Mouse (Mus musculus): ENCODE results near the gene Slc24a3.

Gene Slc24a3

DNA sequence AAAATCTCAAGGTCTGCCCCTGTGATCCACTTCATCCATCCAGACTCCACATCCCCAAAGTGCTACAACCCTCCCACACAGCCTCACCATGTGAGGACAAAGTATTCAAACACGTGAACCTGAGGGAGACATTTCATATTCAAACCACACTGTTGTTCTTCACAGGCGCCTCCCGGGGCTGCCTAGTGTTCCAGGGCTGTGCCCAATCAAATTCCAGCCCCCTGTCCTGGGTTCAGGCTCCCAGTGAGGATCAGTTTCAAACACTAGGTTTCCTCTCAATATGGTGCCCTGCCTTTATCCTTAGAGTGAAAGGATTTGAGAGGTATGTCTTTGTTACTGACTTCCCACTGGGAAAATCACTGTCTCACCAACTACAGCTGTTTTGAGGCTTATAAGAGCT, 488.6 kb downstream of the Slc24a3 start:
- no peak for DNase-seq

DNA sequence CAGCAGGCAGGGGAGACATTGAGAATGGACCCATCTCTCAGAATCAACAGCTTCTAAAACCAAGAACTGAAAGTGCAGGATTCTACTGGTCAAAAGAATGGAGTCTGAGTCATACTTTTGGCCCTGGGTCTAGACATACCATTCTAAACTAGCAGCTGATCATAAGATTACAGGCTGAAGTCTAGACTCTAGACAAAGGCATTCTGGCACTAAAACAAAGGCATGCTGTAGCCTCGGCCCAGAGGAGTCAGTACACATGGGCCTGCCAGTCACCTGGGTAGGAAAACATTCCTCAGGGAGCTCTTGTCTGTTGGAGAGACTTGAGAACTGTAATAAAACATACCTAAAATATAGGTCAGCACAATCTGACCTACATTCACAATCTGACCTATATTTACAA, 489.2 kb downstream of the Slc24a3 start:
- peak; percentile 21 for DNase-seq

DNA sequence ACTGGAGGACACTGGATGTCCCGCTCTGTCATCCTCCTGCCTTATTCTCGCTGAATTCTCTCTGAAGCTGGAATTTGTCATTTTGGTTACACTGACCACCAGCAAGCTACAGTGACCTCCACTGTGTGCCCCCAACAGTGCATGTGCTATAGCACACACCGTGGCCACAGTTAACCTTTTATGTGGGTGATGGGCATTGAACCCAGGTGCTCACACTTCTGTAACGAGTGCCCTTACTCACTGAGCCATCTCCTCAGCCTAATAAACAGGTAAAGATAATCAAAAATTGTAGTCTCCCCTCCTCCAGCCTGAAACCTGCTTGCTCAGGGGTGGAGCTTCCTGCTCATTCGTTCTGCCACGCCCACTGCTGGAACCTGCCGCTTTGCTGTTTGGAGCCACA, 493.7 kb downstream of the Slc24a3 start:
- no peak for DNase-seq

DNA sequence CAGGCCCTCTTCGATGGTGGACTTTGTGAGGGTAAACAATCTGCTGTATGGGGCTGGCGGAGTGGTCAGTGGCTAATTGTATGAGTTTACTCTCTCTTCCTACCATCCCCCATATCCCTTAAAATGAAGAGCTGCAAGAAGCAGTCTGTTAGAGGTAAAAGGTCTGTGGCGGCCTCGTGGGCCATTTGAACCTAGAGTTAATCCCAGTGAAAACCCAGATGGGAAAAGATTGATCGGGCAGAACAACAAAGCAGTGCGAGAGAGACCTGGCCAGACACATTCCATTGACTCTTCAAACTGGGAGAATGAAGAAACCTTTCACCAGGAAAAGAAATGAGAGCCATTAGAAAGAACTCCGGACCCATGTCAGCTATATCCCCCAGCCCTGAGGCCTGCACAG, 496.3 kb downstream of the Slc24a3 start:
- no peak for DNase-seq

- DNase-seq = no peak
These were observed 496.8 kb downstream of the Slc24a3 start for GRCm38 (mm10) chr2:145664311-145664710.

- DNase-seq = no peak
These were observed 500.6 kb downstream of the Slc24a3 start for GRCm38 (mm10) chr2:145668135-145668534.

DNA sequence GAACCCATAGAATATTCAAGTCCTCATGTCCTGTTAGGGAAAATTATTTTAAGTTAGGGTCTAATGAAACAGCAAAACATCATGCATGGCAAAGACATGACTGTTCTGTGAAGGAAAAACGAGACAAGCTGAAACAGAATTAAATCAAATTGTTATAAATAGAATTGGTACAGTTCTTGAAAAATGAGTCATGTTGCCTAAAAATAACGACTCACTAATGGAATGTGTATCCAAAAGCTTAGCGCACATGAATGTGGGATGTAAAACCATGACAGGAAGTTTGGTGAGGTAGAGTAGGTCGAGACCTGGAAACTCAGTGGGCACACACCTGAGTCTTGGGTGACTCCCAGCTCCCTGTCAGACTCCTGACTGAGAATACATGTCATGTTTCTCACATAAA, 502.6 kb downstream of the Slc24a3 start:
- DNase-seq = no peak

- no peak for DNase-seq
These were observed 507.1 kb downstream of the Slc24a3 start for GRCm38 (mm10) chr2:145674496-145675141.

DNA sequence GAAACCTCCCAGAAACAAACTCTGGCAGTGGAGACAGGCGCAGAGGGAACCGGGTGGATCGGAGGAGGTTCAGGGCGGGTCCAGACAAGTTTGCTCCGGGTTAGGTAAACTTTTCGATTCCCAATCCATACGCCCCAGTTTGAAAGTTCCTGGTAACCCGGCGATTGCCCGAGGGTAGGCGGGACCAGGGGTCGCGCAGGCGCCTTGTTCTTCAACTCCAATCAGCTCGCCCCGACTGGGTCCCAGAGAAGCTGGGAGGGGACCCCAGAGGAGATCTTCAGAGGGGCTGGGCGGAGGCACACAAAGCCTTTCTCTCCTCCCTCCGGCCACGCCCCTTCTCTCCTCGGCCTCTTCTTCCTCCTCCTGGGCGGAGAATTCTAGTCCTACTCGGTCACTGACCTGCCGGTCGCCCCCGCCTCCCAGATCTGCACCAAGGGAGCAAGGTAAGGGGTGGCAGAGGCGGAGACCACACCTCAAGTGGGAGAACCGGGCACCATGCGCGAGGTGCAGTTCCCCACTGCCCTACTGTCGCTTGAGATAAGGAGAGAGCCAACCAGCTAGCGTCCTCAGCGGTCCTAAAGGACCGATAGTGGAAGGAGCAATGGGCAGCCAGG, 507.7 kb downstream of the Slc24a3 start, which contains the start of gene Rin2:
Gene Rin2, plus strand, starts transcription at position 74 of the 614 bp plus-strand sequence.
- peak; percentile 89 for DNase-seq

- DNase-seq = peak; percentile 78
These were observed 508.4 kb downstream of the Slc24a3 start for GRCm38 (mm10) chr2:145675756-145676543.

- peak; percentile 71 for DNase-seq
These were observed 509.0 kb downstream of the Slc24a3 start for GRCm38 (mm10) chr2:145676544-145676925.

DNA sequence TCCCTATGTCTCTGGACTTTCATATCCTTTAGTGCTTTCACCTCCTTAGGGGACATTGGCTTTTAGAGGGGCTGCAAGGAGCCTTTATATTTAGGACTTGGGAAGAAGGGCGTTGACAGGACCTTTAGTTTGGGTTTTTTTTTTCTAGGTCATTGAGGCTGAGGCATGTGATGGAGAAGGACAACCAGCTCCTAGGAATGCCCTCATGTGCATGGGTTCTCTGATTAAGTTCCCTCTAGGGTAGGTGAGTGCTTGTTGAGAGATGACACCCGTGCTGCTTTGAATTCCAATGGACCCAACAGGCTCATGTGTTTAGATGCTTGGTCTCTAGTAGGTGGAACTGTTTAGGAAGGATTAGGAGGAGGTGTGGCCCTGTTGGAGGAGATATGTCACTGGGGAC, 509.4 kb downstream of the Slc24a3 start:
- DNase-seq = no peak

DNA sequence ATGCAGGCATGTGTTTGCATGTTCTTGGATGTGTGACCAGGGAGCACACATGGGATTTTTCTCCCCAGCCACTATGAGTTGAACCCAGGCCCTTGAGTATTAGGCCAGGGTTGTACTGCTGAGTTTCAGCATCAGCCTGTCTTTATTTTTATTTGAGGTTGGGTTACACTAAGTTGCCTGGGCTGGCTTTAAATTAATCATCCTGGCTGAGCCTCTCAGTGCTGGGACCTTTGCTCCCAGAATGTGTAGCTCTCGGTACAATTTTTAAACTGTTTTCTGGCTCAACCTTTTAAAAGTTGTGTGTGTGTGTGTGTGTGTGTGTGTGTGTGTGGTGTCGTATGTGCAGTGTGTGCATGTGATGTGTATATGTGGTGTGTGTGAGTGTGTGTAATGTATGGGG, 512.6 kb downstream of the Slc24a3 start:
- DNase-seq = no peak

GRCm38 (mm10) chr2:145680762-145681161, 513.2 kb downstream of the Slc24a3 start:
- DNase-seq = no peak

- no peak for DNase-seq
These were observed 514.1 kb downstream of the Slc24a3 start for GRCm38 (mm10) chr2:145681626-145682025.

DNA sequence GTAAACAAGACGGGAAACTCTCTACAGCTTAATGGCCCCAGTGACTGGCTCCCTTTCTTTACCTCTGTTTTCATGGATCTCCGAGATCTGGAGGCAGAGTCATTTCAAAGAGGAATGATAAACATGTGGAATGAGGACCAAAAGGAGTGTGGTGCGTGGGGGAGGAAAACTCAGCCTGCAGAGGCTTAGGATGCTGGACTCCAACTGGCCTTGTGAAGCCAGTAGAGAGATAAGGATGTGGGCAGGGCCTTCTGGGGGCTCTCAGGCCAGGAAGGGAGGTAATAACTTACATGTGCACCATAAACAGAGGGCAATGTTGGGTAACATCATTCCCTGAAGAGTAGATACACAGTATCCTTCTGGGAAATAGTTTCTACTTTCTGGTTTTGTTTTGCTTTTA, 515.4 kb downstream of the Slc24a3 start:
- DNase-seq = no peak

- peak; percentile 81 for DNase-seq
These were observed 516.0 kb downstream of the Slc24a3 start for GRCm38 (mm10) chr2:145683536-145683935.

DNA sequence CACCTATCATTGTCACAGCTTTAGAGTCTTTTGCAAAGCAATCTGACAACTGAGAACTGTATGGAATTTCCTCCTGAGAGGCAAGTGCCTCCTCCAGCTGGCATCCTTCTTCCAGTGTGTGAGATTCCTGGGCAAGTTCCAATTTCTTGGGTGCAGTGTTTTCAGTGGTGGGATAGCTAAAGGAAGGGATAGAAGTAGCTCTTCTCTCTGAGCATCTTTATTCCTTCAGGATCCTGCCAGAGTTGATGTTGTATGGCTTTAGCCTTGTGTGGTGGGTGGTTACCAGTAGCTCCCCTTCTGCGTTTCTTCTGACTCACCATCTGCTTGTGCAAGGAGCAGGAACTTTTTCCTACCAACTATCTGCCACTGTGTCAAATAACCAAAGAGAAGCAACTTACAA, 516.6 kb downstream of the Slc24a3 start:
- no peak for DNase-seq

DNA sequence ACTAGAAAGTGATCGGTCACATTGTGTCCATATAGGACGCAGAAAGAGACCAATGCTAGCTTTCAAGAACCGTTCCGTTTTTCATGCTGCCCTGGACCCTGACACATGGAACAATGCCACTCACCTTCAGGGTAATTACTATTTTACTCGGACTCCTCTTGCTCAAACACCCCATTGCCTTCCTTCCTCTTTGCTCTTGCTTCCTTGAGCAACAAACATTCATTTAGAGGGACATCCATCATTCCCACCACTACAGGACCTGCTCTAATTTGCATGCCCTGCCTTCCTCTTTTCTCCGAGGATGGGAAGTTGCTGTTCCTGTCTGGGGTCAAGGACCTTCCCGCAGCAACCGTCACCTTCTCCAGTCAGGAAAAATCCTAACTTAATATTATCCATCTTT, 517.3 kb downstream of the Slc24a3 start:
- no peak for DNase-seq

DNA sequence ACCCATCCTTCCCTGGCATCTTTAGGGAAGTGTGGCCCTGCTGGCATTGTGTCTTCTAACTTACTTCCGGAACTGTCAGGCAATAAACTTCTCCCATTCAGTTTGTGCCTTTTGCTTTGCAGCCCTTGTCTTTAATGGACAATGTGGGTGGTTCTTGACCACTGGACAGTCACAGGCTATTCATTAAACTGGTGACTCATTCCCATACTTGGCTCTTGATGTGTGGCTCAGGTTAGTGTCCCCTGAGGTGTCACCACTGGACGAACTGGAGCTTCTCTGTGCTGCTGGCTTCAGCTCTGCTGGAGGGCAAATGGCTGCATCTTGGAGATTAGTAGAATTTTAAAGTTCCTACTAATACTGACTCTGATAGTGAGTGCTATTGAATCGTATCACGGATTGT, 518.5 kb downstream of the Slc24a3 start:
- no peak for DNase-seq

GRCm38 (mm10) chr2:145691367-145692009, 523.9 kb downstream of the Slc24a3 start:
- peak; percentile 30 for DNase-seq
